Mouse (Mus musculus) forebrain, embryonic 13.5 days (tissue): ENCODE measurements around the gene Nkx2-5. TPM values are rescaled to one million over a fixed set of nuclear protein-coding genes. Genes with fewer than 3 reads are reported as not detected.
A peak's percentile ranks its signal among the peaks of the same experiment; 100 is the strongest.

Source experiments
- ATAC-seq: fragments of 200-750 bp; cut with Nextera tagmentation; 2 replicates; pipeline ENCODE4 v1.8.0; 2017
- H3K27ac ChIP-seq: fragments of 300-500 bp; sonication (generic); 2 replicates; pipeline ENCODE4 v1.5.1; 2015; ENCODE audit warnings: inconsistent platforms, mild to moderate bottlenecking, moderate library complexity
- H3K27me3 ChIP-seq: fragments of 300-500 bp; sonication (generic); 2 replicates; pipeline ENCODE4 v1.6.1; 2015; ENCODE audit warnings: mild to moderate bottlenecking, inconsistent platforms
- H3K36me3 ChIP-seq: fragments of 300-500 bp; sonication (generic); 2 replicates; pipeline ENCODE4 v1.6.1; 2015; ENCODE audit warnings: mild to moderate bottlenecking, inconsistent platforms; ENCODE audit not compliant: poor library complexity, severe bottlenecking
- H3K4me1 ChIP-seq: fragments of 300-500 bp; sonication (generic); 2 replicates; pipeline ENCODE4 v1.6.1; 2015; ENCODE audit warnings: inconsistent platforms
- H3K4me2 ChIP-seq: fragments of 300-500 bp; sonication (generic); 2 replicates; pipeline ENCODE4 v1.6.1; 2015; ENCODE audit warnings: inconsistent platforms, mild to moderate bottlenecking, moderate library complexity
- H3K4me3 ChIP-seq: fragments of 300-500 bp; sonication (generic); 2 replicates; pipeline ENCODE4 v1.5.1; 2015; ENCODE audit warnings: mild to moderate bottlenecking, inconsistent platforms
- H3K9ac ChIP-seq: fragments of 300-500 bp; sonication (generic); 2 replicates; pipeline ENCODE4 v1.6.1; 2015; ENCODE audit warnings: mild to moderate bottlenecking, inconsistent platforms
- H3K9me3 ChIP-seq: fragments of 300-500 bp; sonication (generic); replicated peaks from 2 replicates; pipeline ENCODE4 v1.6.1; 2016; ENCODE audit warnings: inconsistent platforms
- WGBS: fragments of 180-500 bp; shearing (Covaris S2); methylation state at CpG from one replicate; pipeline ENCODE4 v1.1.7; 2015; 5-methylcytosine and 5-hydroxymethylcytosine counted together
- polyA plus RNA-seq: library from polyadenylated mRNA; unstranded; fragments of >200 nt; fragmentation: Nextera tagmentation; extraction: Ambion mirVana; gene quantifications from 2 replicates; pipeline ENCODE4 v1.2.1, GENCODE M21; 2015

Nkx2-5 gene
- polyA plus RNA-seq, 1 experiment from 2014 or later: not detected

DNA sequence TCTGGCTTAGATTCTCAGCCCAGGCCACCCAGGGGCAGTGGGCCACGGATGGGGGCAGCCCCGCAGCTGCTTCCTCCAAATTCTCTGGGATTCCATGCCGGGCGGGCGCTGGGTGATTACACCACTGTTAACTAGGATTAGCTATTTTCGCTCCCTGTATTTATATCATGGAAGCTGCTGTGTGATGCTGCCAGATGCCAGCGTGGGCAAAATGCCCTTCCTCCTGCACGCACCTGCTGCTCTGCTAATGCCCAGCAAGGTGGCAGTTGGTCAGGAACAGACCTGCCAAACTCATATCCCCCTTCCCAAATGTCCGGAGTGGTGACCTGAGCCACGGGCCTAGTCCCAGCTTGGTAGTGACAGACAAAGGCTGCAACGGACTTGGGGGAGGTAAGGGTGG, 29.7 kb upstream of the Nkx2-5 start:
- no peaks in the 10 kb centered on the region for H3K4me1 ChIP-seq
- no peaks in the 10 kb centered on the region for H3K27me3 ChIP-seq
- 68% methylated on average over 11 of the region's 11 CpGs for WGBS
- H3K36me3 ChIP-seq: no peaks in the 10 kb centered on the region
- H3K9ac ChIP-seq: no peak overlapping the region
- no peak for ATAC-seq
- no peak overlapping the region for H3K4me3 ChIP-seq
- no peak overlapping the region for H3K4me2 ChIP-seq
- peaks cover 4% of the 10 kb centered on the region; the same call in 1 of the 2 replicates for H3K9me3 ChIP-seq
- no peak overlapping the region for H3K27ac ChIP-seq

DNA sequence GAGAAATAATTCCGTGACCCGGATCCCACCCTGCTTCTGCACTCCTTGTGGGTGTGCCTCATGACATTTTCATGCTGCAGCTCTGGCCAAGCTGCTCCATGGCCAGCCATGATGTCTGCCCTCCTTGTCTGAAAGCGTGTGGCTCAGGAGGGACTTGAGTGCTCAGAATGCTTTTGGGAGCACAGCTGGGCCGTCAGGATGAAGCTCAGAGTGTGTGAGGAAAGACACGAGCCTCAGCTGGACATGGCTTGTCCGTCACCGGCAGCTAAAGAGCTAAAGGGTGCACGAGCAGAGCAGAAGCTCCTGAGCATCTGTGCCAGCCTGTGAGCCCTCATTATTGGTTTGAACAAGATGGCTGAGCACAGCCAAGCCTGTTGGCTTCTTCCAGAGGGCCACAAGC, 28.7 kb upstream of the Nkx2-5 start:
- Histone ChIP-seq H3K27me3 (peaks cover 4% of the 10 kb centered on the region; the same call in 1 of the 2 replicates), H3K4me2 (no peak overlapping the region), H3K36me3 (no peaks in the 10 kb centered on the region), H3K4me1 (no peaks in the 10 kb centered on the region), H3K27ac (no peak overlapping the region), H3K9me3 (peaks cover 1% of the 10 kb centered on the region; the same call in 1 of the 2 replicates), H3K9ac (no peak overlapping the region), H3K4me3 (no peak overlapping the region)
- 81% methylated on average over 8 of the region's 8 CpGs for WGBS
- ATAC-seq: no peak

DNA sequence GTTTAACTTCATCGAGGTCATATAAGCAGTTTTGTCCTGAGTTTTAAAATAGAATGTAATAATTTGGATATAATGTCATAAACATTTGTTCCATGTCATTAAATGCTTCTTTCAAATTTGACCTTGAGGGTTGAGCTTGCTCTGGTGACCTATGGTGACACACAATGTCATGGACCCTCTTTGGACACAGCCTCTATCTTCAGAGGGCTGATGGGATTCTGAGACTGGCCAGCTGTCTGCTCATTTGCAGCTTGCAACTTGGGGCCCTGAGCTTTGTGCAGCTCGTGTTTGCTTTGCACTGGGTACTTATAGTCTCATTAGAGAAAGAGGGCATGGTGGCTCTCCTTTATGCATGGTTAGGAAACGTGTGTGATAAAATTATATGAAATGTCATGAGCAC, 28.1 kb upstream of the Nkx2-5 start:
- WGBS: 79% methylated on average over 3 of the region's 3 CpGs
- Histone ChIP-seq H3K4me2 (no peak overlapping the region), H3K4me1 (no peaks in the 10 kb centered on the region), H3K9ac (no peak overlapping the region), H3K9me3 (no peaks in the 10 kb centered on the region), H3K36me3 (no peaks in the 10 kb centered on the region), H3K27ac (no peak overlapping the region), H3K27me3 (peaks cover 4% of the 10 kb centered on the region; the same call in 1 of the 2 replicates), H3K4me3 (no peak overlapping the region)
- ATAC-seq: no peak

DNA sequence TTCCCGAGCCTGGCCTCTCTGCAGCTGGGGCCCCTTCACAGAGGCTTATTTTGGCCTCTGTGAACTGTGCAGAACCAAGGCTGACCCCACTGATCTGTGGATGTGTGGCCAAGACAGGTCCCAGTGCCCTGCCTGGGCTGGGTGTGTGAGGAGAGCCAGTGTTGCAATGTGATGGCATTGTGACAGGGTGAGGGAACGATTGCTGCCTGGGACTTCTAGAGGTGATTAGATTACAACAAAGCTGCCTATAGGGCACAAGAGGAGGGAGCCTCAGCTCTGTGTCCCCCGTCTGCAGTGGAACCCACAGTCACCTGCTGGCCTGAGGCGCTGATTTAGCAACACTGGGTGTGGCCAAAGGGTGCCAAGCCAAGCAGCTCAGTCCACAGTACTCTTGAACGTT, 23.9 kb upstream of the Nkx2-5 start:
- Histone ChIP-seq H3K9me3 (no peaks in the 10 kb centered on the region), H3K4me3 (no peak overlapping the region), H3K4me1 (no peaks in the 10 kb centered on the region), H3K27ac (no peak overlapping the region), H3K4me2 (no peak overlapping the region), H3K27me3 (peaks cover 11% of the 10 kb centered on the region), H3K9ac (no peak overlapping the region), H3K36me3 (no peaks in the 10 kb centered on the region)
- 33% methylated on average over 5 of the region's 5 CpGs for WGBS
- no peak for ATAC-seq

DNA sequence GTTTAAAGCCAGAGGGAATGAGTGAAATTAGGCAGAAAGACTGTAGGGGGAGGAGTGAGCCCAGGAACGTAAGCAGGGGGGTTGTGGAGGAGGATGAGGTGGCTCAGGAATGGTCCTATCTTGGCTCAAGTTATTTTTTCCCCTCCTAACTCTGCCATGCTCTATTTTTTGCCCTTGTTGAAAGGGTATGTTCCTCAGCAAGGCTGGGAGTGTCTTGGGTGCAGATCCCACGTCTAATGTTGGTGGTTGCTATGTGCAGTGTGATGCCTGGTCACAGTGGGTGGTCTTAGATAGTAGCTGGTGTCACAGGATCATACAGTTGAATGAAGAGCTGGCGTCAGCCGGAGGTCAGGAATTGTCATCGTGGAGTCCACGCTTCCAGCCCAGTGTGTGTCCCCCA, 20.3 kb upstream of the Nkx2-5 start:
- WGBS: 70% methylated on average over 6 of the region's 6 CpGs
- Histone ChIP-seq H3K9ac (no peak overlapping the region), H3K4me1 (no peaks in the 10 kb centered on the region)

DNA sequence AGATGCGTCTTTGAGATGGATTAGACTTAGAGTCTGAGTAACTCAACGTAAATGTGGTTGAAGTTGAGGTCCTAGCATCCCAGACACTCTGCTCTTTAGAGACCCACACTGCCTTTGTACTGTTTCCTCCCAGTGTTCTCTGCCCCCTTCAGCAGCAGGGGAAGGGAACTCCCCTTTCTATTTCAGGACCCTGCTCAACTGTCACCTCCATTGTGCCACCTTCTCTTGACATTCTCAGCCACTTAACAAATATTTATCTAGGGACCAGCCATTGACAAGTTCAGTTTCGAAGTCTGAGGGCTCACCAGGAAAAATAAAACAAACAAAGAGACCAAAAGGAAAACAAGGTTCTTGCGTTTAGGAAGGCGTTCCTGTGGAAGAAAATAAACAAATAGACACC, 19.5 kb upstream of the Nkx2-5 start:
- no peak for ATAC-seq
- 78% methylated on average over 5 of the region's 5 CpGs for WGBS
- no peaks in the 10 kb centered on the region for H3K4me1 ChIP-seq
- no peak overlapping the region for H3K27ac ChIP-seq
- H3K9me3 ChIP-seq: no peaks in the 10 kb centered on the region; the same call in 1 of the 2 replicates
- H3K4me2 ChIP-seq: no peak overlapping the region
- H3K9ac ChIP-seq: no peak overlapping the region
- H3K27me3 ChIP-seq: peaks cover 39% of the 10 kb centered on the region
- no peaks in the 10 kb centered on the region for H3K36me3 ChIP-seq
- no peak overlapping the region for H3K4me3 ChIP-seq

More for the DNA sequence above, 20.3 kb upstream of the Nkx2-5 start:
- Histone ChIP-seq H3K36me3 (no peaks in the 10 kb centered on the region), H3K27ac (no peak overlapping the region), H3K27me3 (peaks cover 32% of the 10 kb centered on the region), H3K4me3 (no peak overlapping the region), H3K9me3 (no peaks in the 10 kb centered on the region; the same call in 1 of the 2 replicates), H3K4me2 (no peak overlapping the region)
- no peak for ATAC-seq

DNA sequence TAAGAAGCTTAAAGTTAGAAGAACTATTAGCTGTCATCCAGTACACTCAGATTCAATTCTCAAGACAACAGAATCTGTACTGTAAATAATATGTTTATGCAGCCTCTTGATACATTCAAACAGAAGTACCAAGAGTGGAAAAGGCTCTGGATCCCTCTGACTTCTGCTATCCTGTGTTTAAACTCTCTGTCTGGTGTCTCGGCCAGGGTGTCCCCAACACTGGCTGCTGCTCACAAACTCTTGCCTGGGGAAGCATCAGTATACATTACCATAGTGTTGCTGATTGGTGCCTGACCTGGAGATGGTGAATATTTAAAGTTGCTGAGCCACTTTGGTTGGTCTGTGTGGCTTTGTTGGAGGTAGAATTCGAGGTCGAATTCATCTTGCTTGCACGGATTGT, 17.0 kb upstream of the Nkx2-5 start:
- no peak for ATAC-seq
- Histone ChIP-seq H3K4me1 (no peaks in the 10 kb centered on the region), H3K36me3 (no peaks in the 10 kb centered on the region), H3K27ac (no peak overlapping the region), H3K9ac (no peak overlapping the region), H3K4me3 (no peak overlapping the region), H3K27me3 (peaks cover 57% of the 10 kb centered on the region), H3K4me2 (no peak overlapping the region), H3K9me3 (no peaks in the 10 kb centered on the region; the same call in 1 of the 2 replicates)
- 79% methylated on average over 4 of the region's 4 CpGs for WGBS

DNA sequence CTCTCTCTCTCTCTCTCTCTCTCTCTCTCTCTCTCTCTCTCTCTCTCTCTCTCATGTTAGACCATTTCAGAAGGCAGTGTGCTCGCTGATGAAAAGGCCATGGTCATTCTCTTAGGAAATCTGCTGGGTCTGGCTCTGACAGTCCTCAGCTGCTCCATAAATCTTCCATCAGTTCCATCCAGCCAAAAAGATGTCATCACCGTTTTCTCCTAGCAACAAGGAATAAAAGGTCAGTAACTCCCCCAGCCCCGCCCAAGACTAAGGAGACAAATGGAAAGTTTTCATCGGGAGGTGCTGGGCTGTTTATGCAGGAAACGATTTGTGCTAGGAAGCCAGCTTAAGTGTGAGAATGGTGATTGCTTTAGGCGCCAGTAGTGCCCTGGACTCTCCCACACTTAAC, 16.6 kb upstream of the Nkx2-5 start:
- Histone ChIP-seq H3K27ac (no peak overlapping the region), H3K9me3 (no peaks in the 10 kb centered on the region; the same call in 1 of the 2 replicates), H3K27me3 (peaks cover 61% of the 10 kb centered on the region), H3K4me1 (no peaks in the 10 kb centered on the region), H3K36me3 (no peaks in the 10 kb centered on the region), H3K4me2 (no peak overlapping the region), H3K4me3 (no peak overlapping the region), H3K9ac (no peak overlapping the region)
- ATAC-seq: no peak
- 33% methylated on average over 6 of the region's 6 CpGs for WGBS

DNA sequence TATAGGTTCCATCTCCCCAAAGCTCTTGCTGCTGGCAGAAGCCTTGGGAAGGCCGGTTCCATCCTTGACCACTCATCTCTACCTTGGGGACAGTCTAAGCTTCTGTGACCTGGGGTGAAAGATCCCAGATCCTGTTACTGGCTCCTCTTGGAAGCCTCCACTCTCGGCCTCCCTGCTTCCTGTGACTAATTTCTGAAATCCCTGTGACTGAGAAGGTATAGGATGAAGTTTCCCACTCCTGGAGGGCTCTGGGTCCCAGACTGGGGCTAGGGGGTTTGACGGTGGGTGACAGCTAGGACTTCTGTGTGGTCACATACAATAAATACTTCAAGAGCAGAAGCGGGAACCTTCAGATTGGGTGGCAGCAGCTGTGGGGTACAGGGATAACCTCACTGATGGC, 16.1 kb upstream of the Nkx2-5 start:
- Histone ChIP-seq H3K4me2 (no peak overlapping the region), H3K27me3 (peaks cover 66% of the 10 kb centered on the region), H3K9me3 (no peaks in the 10 kb centered on the region; the same call in 1 of the 2 replicates), H3K4me3 (no peak overlapping the region), H3K27ac (no peak overlapping the region), H3K9ac (no peak overlapping the region), H3K4me1 (no peaks in the 10 kb centered on the region), H3K36me3 (no peaks in the 10 kb centered on the region)
- ATAC-seq: no peak
- WGBS: 73% methylated on average over 4 of the region's 4 CpGs

DNA sequence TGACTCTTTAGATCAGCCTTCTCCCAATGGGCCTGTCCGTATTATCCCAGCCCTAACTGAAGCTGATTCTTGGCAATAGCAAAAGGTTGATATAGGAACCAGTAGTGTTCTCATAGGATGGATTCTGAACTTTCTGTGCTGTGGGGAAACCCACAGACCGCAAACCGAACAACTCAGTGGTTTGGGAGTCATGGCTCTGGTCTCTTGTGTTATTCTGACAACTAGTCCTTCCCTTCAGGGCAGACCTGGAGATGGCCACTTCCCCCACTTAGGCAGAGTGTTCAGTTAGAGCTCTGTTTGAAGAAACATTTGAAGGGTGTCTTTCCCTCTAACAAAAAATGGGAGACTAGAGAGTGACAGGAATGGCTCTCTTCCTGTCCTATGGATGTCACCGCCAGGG, 7.5 kb upstream of the Nkx2-5 start:
- no peak overlapping the region for H3K4me3 ChIP-seq
- no peak overlapping the region for H3K9ac ChIP-seq
- ATAC-seq: no peak
- H3K27me3 ChIP-seq: peaks cover 93% of the 10 kb centered on the region
- H3K27ac ChIP-seq: no peak overlapping the region
- H3K9me3 ChIP-seq: no peaks in the 10 kb centered on the region
- H3K4me2 ChIP-seq: no peak overlapping the region
- H3K4me1 ChIP-seq: peaks cover 16% of the 10 kb centered on the region
- no peaks in the 10 kb centered on the region for H3K36me3 ChIP-seq
- 2% methylated on average over 4 of the region's 4 CpGs for WGBS

DNA sequence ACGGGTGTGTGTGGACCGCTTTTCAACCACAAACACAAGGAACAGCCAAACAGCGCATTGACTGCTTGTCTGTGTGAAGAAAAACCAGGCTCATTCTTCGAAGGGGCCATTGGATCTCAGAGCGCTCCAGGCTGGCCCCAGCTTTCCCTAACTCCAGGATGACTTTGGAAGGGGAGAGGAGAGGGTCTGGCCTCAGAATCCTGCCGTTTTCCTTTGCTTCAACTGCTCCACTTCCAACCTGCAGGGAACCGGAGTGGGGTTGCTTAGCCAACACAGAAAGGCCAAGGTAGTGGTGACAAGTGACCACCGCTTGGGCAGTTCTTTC, 6.3 kb upstream of the Nkx2-5 start:
- no peak for ATAC-seq
- 1% methylated on average over 8 of the region's 8 CpGs for WGBS

DNA sequence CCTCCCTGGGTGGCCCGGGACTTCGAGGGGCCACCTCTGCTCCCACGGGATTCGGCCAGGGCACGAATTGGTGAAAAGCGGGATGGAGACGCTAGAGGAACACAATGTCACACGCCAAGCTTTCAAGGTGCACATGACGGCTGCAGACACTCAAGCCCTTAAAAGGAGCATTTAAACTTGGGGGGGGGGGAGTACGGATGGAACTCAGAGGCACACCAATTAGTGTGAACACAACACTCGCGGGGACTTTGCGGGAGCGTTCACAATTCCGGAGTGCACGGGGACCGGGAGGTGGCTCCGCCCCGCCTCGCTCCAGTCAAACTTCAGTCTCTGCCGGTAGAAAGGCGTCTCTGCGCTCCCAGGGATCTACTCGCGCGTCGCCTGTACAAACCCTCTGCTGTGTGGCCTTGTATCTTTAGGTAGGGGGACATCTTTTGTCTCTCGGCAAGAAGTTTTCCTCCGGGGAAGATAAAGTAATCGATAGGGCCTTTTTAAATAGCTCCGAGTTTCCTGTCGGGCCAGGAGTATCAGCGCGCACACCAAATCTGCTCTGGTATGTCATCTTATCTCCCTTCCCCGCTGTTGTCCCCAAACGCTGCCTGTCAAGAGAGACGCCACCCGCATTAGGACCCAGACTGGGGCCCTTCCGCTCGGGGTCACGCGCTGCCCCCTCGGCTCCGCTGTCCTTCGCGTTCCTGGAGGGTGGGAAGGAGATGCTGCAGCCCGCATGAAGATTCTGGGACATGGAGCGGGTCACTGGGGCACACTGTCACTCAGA, 5.7 kb upstream of the Nkx2-5 start:
- Histone ChIP-seq H3K4me3 (peak overlapping the region; percentile 19), H3K27me3 (peaks cover 91% of the 10 kb centered on the region), H3K4me2 (peak overlapping the region; percentile 42), H3K4me1 (peaks cover 16% of the 10 kb centered on the region), H3K27ac (no peak overlapping the region), H3K9ac (no peak overlapping the region), H3K9me3 (no peaks in the 10 kb centered on the region), H3K36me3 (no peaks in the 10 kb centered on the region)
- no peak for ATAC-seq
- WGBS: under 1% methylated on average over 47 of the region's 48 CpGs

More for the DNA sequence above, 6.3 kb upstream of the Nkx2-5 start:
- no peak overlapping the region for H3K4me3 ChIP-seq
- H3K4me1 ChIP-seq: peaks cover 16% of the 10 kb centered on the region
- no peak overlapping the region for H3K9ac ChIP-seq
- H3K27me3 ChIP-seq: peaks cover 91% of the 10 kb centered on the region
- H3K4me2 ChIP-seq: no peak overlapping the region
- H3K36me3 ChIP-seq: no peaks in the 10 kb centered on the region
- H3K27ac ChIP-seq: no peak overlapping the region
- H3K9me3 ChIP-seq: no peaks in the 10 kb centered on the region
